Mouse (Mus musculus) olfactory bulb, adult 2 months (tissue): Measurements from ENCODE around the gene Zfr.

Source experiments
- CTCF ChIP-seq: fragments of 200-500 bp; IDR thresholded peaks from 2 replicates; pipeline ENCODE4 v1.5.1; 2012; ENCODE audit warnings: low read depth, mild to moderate bottlenecking, low read length, moderate library complexity; ENCODE audit not compliant: insufficient read depth
- POLR2A ChIP-seq: fragments of 200-500 bp; IDR thresholded peaks from 2 replicates; pipeline ENCODE4 v1.6.1; 2012; ENCODE audit warnings: mild to moderate bottlenecking, low read depth, low read length, moderate library complexity; ENCODE audit not compliant: insufficient read depth

- no peak for TF ChIP-seq CTCF
- TF ChIP-seq POLR2A: no peak
These were observed 106.6 kb downstream of the Zfr start for GRCm38 (mm10) chr15:12224239-12224638.
